In genomic region chr4:65604504-65605150, GRCm38 (mm10) we compare ENCODE assay signal across 8 mouse cellular contexts. TPM values are rescaled to one million over a fixed set of nuclear protein-coding genes. Genes with fewer than 3 reads are reported as not detected.
DNase-seq lines count a peak whose midpoint lies in the region; ATAC-seq lines count a peak whose summit lies in the region.

Gene Trim32, plus strand, starts transcription at chr4:65604986.

- H3K4me3 ChIP-seq in intestine, embryonic 14.5 days (ENCODE audit: low read depth, low read length): peak within 1 kb of the TSS; percentile 68

- intact Hi-C loops in left cerebral cortex, postnatal 14 days (cut with DNase I): no loop called here

- peak; percentile 98 to 100 for DNase-seq in adrenal gland, adult (ENCODE audit: inconsistent age in 2 of 2, low spot score in 1 of 2)
- peak; percentile 99 for DNase-seq in embryo, embryonic 10 days (ENCODE audit: low spot score)
- DNase-seq in gastrocnemius, postnatal 25 days: peak; percentile 96
- DNase-seq in intestine, embryonic 14.5 days (ENCODE audit: low spot score): peak; percentile 99
- peak; percentile 98 to 100 for DNase-seq in left cerebral cortex, postnatal 14 days (ENCODE audit: low spot score in 2 of 2)
- DNase-seq in mesoderm, embryonic 11.5 days (ENCODE audit: low read depth, low spot score): peak; percentile 97
- DNase-seq in right cerebral cortex, postnatal 36 days (ENCODE audit: low spot score in 2 of 2): peak; percentile 97 to 98
- peak; percentile 98 for DNase-seq in yolk sac, embryonic 10.5 days (ENCODE audit: low spot score)

- H3K9ac ChIP-seq in intestine, embryonic 14.5 days (ENCODE audit: low read length): peak within 1 kb of the TSS; percentile 65

- no peaks in the 10 kb centered on the region for H3K27me3 ChIP-seq in intestine, embryonic 14.5 days (replicated peaks; ENCODE audit: control insufficient read depth, insufficient read depth, low read length)

- no peaks in the 10 kb centered on the region for H3K9me3 ChIP-seq in intestine, embryonic 14.5 days (ENCODE audit: control insufficient read depth, low read length)

- no peaks in the 10 kb centered on the region for H3K36me3 ChIP-seq in intestine, embryonic 14.5 days (ENCODE audit: control insufficient read depth, insufficient read depth, low read length)

- H3K4me1 ChIP-seq in intestine, embryonic 14.5 days (replicated peaks; ENCODE audit: control insufficient read depth, insufficient read depth, low read length): peaks cover 17% of the 10 kb centered on the region

- peak within 1 kb of the TSS; percentile 59 for H3K4me2 ChIP-seq in intestine, embryonic 14.5 days (ENCODE audit: low read length)

- H3K27ac ChIP-seq in intestine, embryonic 14.5 days (ENCODE audit: low read depth): peak within 1 kb of the TSS; percentile 29; the same call in 1 of the 2 replicates

- 4% methylated on average over 33 of the region's 33 CpGs for WGBS in intestine, embryonic 14.5 days

- ATAC-seq in intestine, embryonic 14.5 days (replicated peaks; ENCODE audit: low FRiP score, low TSS enrichment, low read depth): peak; percentile 93

RNA-seq across cellular contexts. Expression of gene Trim32, which starts in this region (rescaled TPM):
- total RNA-seq in gastrocnemius, postnatal 25 days (2021): 10 to 100 TPM; 10.5 to 12.0 TPM
- polyA plus RNA-seq in intestine, embryonic 14.5 days (2014; fragmentation: Nextera tagmentation; extraction: Ambion mirVana): 56.1 and 63.0 TPM in 2 replicates
- 100 to 1,000 TPM; 227 to 238 TPM for total RNA-seq in left cerebral cortex, postnatal 14 days (2021)

Comparison
In these comparisons a context has a peak if more than half of its experiments do, and no peak if none do; other contexts are left out.
1. Peak in every context shown above with its lines: DNase-seq, ATAC-seq, H3K4me3 ChIP-seq and H3K27ac ChIP-seq.
2. RNA of gene Trim32 (total RNA-seq): 227 to 238 TPM in left cerebral cortex, postnatal 14 days; 10.5 to 12.0 TPM in gastrocnemius, postnatal 25 days; every median in the first group is over 10 times any median in the second.